Mouse (Mus musculus) central nervous system, embryonic 14 days (tissue): ENCODE results near the gene Tdpoz5. TPM values are rescaled to one million over a fixed set of nuclear protein-coding genes. Genes with fewer than 3 reads are reported as not detected.

Experiments used
- polyA plus RNA-seq: library from polyadenylated mRNA; depleted of rRNA; stranded (reverse); fragments of >200 nt; gene quantifications from 2 replicates; pipeline ENCODE4 v1.2.3, GENCODE M21; 2012; rRNA removed

Gene Tdpoz5
- polyA plus RNA-seq = not detected in 2 replicates

GRCm38 (mm10) chr3:93961214-93961613 lies at the start of gene Tdpoz5:
TSS of gene Tdpoz5 (minus strand) at chr3:93961314.

GRCm38 (mm10) chr3:93943443-93943842 lies 17.7 kb downstream of the Tdpoz5 start, which contains the start of gene Gm9117:
TSS of gene Gm9117 (minus strand) at chr3:93943543.

Other genes starting within 250 kb of the Tdpoz5 start
- not detected in 2 replicates for gene Gm5773, start 188.3 kb downstream of the Tdpoz5 start, polyA plus RNA-seq
- gene Tdpoz4, start 164.9 kb downstream of the Tdpoz5 start, polyA plus RNA-seq = not detected in 2 replicates
- not detected in 2 replicates for gene Tdpoz3, start 135.3 kb downstream of the Tdpoz5 start, polyA plus RNA-seq
- gene Gm9117, start 17.8 kb downstream of the Tdpoz5 start, polyA plus RNA-seq = not detected in 2 replicates
- gene Gm9125, start 93.6 kb upstream of the Tdpoz5 start, polyA plus RNA-seq = not detected in 2 replicates
- not detected in 2 replicates for gene Gm10697, start 111.3 kb upstream of the Tdpoz5 start, polyA plus RNA-seq
- gene Gm10696, start 216.9 kb upstream of the Tdpoz5 start, polyA plus RNA-seq = not detected in 2 replicates
- not detected in 2 replicates for gene Gm5286, start 235.4 kb upstream of the Tdpoz5 start, polyA plus RNA-seq